Mouse (Mus musculus): Measurements from ENCODE around the gene Gphb5.

Gene Gphb5

GRCm38 (mm10) chr12:75391526-75391925 is 25.1 kb downstream of the Gphb5 start:
- in situ Hi-C loops (cut with MboI) = no loop called here

GRCm38 (mm10) chr12:75389308-75390135 is 27.1 kb downstream of the Gphb5 start:
- in situ Hi-C loops (cut with MboI) = no loop called here

- in situ Hi-C loops (cut with MboI) = no loop called here
Observed at GRCm38 (mm10) chr12:75388521-75388920, 28.1 kb downstream of the Gphb5 start.

- in situ Hi-C loops (cut with MboI) = no loop called here
Observed at GRCm38 (mm10) chr12:75387846-75388245, 28.7 kb downstream of the Gphb5 start.

- in situ Hi-C loops (cut with MboI) = no loop called here
Observed at GRCm38 (mm10) chr12:75387156-75387555, 29.4 kb downstream of the Gphb5 start.

- in situ Hi-C loops (cut with MboI) = no loop called here
Observed at GRCm38 (mm10) chr12:75386731-75387130, 29.9 kb downstream of the Gphb5 start.

- in situ Hi-C loops (cut with MboI) = no loop called here
Observed at GRCm38 (mm10) chr12:75376126-75376525, 40.5 kb downstream of the Gphb5 start.

- in situ Hi-C loops (cut with MboI) = no loop called here
Observed at GRCm38 (mm10) chr12:75375060-75375459, 41.5 kb downstream of the Gphb5 start.

GRCm38 (mm10) chr12:75374437-75374836 is 42.1 kb downstream of the Gphb5 start:
- in situ Hi-C loops (cut with MboI) = no loop called here

- in situ Hi-C loops (cut with MboI) = no loop called here
Observed at GRCm38 (mm10) chr12:75369418-75369851, 47.1 kb downstream of the Gphb5 start.

- in situ Hi-C loops (cut with MboI) = no loop called here
Observed at GRCm38 (mm10) chr12:75368527-75368926, 48.1 kb downstream of the Gphb5 start.

- in situ Hi-C loops (cut with MboI) = no loop called here
Observed at GRCm38 (mm10) chr12:75367371-75367770, 49.2 kb downstream of the Gphb5 start.

- in situ Hi-C loops (cut with MboI) = no loop called here
Observed at GRCm38 (mm10) chr12:75365621-75366124, 50.9 kb downstream of the Gphb5 start.

- in situ Hi-C loops (cut with MboI) = no loop called here
Observed at GRCm38 (mm10) chr12:75364416-75364815, 52.2 kb downstream of the Gphb5 start.

- in situ Hi-C loops (cut with MboI) = no loop called here
Observed at GRCm38 (mm10) chr12:75362456-75362855, 54.1 kb downstream of the Gphb5 start.

All from mature B cell (primary cell).